Mouse (Mus musculus) MEL (cell line): Measurements from ENCODE around the gene Btbd16. TPM values are rescaled to one million over a fixed set of nuclear protein-coding genes. Genes with fewer than 3 reads are reported as not detected.

ENCODE experiments used
- DNase-seq: peaks from one replicate; pipeline ENCODE4 v3.0.0; 2011; ENCODE audit warnings: low read depth, low spot score
- H3K27ac ChIP-seq: 2 replicates; pipeline ENCODE4 v1.5.1; 2012; ENCODE audit warnings: low read depth, mild to moderate bottlenecking, control low read depth, low read length, moderate library complexity; ENCODE audit not compliant: control insufficient read depth
- H3K27me3 ChIP-seq, 2 experiments: fragments of 150-350 bp in 1 of 2; sonication (generic) in 1 of 2; 2 replicates each; pipeline ENCODE4 v1.6.1; 2012; ENCODE audit warnings: low read length in 2 of 2, mild to moderate bottlenecking in 2 of 2, improper control_type of control experiment in 1 of 2, moderate library complexity in 1 of 2; ENCODE audit not compliant: insufficient read depth in 2 of 2, control insufficient read depth in 1 of 2
- H3K36me3 ChIP-seq, 2 experiments: 2 replicates each; pipeline ENCODE4 v1.6.1; 2012 to 2014; ENCODE audit warnings: low read length in 2 of 2, improper control_type of control experiment in 1 of 2, inconsistent platforms in 1 of 2, mild to moderate bottlenecking in 1 of 2; ENCODE audit not compliant: insufficient read depth in 2 of 2, control insufficient read depth in 1 of 2
- H3K4me1 ChIP-seq, 2 experiments: fragments of 150-350 bp in 1 of 2; sonication (generic) in 1 of 2; 2 replicates each; pipeline ENCODE4 v1.6.1; 2012; ENCODE audit warnings: low read length in 2 of 2, improper control_type of control experiment in 1 of 2, mild to moderate bottlenecking in 1 of 2; ENCODE audit not compliant: insufficient read depth in 2 of 2, control insufficient read depth in 1 of 2
- H3K4me3 ChIP-seq, 2 experiments: fragments of 150-350 bp in 1 of 2; sonication (generic) in 1 of 2; 2 replicates each; pipeline ENCODE4 v1.5.1; 2012; ENCODE audit warnings: low read depth in 2 of 2, low read length in 2 of 2, mild to moderate bottlenecking in 2 of 2, moderate library complexity in 2 of 2, control low read depth in 1 of 2, improper control_type of control experiment in 1 of 2; ENCODE audit not compliant: control insufficient read depth in 1 of 2, insufficient read depth in 1 of 2
- H3K79me2 ChIP-seq: 2 replicates; pipeline ENCODE4 v1.6.1; 2012; ENCODE audit warnings: mild to moderate bottlenecking, low read length, moderate library complexity; ENCODE audit not compliant: control insufficient read depth, poor library complexity, insufficient read depth
- H3K9ac ChIP-seq: 2 replicates; pipeline ENCODE4 v1.6.1; 2012; ENCODE audit warnings: low read depth, mild to moderate bottlenecking, control low read depth, low read length, moderate library complexity; ENCODE audit not compliant: control insufficient read depth, poor library complexity, severe bottlenecking
- H3K9me3 ChIP-seq: fragments of 150-350 bp; sonication (generic); replicated peaks from 2 replicates; pipeline ENCODE4 v1.6.1; 2012; ENCODE audit warnings: mild to moderate bottlenecking, low read length, improper control_type of control experiment, moderate library complexity; ENCODE audit not compliant: insufficient read depth
- BHLHE40 ChIP-seq: IDR thresholded peaks from 2 replicates; pipeline ENCODE4 v1.6.1; 2012; ENCODE audit warnings: low read depth, mild to moderate bottlenecking, inconsistent platforms, low read length, improper control_type of control experiment, borderline replicate concordance
- CHD2 ChIP-seq: IDR thresholded peaks from 2 replicates; pipeline ENCODE4 v1.6.1; 2011; ENCODE audit warnings: low read length, improper control_type of control experiment
- E2F4 ChIP-seq: IDR thresholded peaks from 2 replicates; pipeline ENCODE4 v1.6.1; 2011; ENCODE audit warnings: low read depth, low read length, improper control_type of control experiment, borderline replicate concordance
- MAFK ChIP-seq: IDR thresholded peaks from 2 replicates; pipeline ENCODE4 v1.6.1; 2011; ENCODE audit warnings: low read depth, mild to moderate bottlenecking, low read length, improper control_type of control experiment, borderline replicate concordance
- MYB ChIP-seq: IDR thresholded peaks from 2 replicates; pipeline ENCODE4 v1.6.1; 2011; ENCODE audit warnings: mild to moderate bottlenecking, low read depth, low read length, improper control_type of control experiment
- MYC ChIP-seq: IDR thresholded peaks from 2 replicates; pipeline ENCODE4 v1.6.1; 2011; ENCODE audit warnings: low read depth, mild to moderate bottlenecking, low read length, improper control_type of control experiment, moderate library complexity
- POLR2A ChIP-seq, 2 experiments: IDR thresholded peaks; 2 replicates each; pipeline ENCODE4 v1.6.1; 2011 to 2012; ENCODE audit warnings: low read length in 2 of 2, mild to moderate bottlenecking in 2 of 2, control low read depth in 1 of 2, improper control_type of control experiment in 1 of 2, low read depth in 1 of 2, moderate library complexity in 1 of 2; ENCODE audit not compliant: control insufficient read depth in 1 of 2, insufficient read depth in 1 of 2, poor library complexity in 1 of 2
- POLR2AphosphoS5 ChIP-seq: IDR thresholded peaks from 2 replicates; pipeline ENCODE4 v1.6.1; 2012; ENCODE audit warnings: low read depth, borderline replicate concordance, mild to moderate bottlenecking, inconsistent platforms, low read length, moderate library complexity, mixed read lengths
- RAD21 ChIP-seq: IDR thresholded peaks from 2 replicates; pipeline ENCODE4 v1.6.1; 2011; ENCODE audit warnings: mild to moderate bottlenecking, low read depth, low read length, improper control_type of control experiment
- RCOR1 ChIP-seq: IDR thresholded peaks from 2 replicates; pipeline ENCODE4 v1.6.1; 2012; ENCODE audit warnings: low read depth, mild to moderate bottlenecking, inconsistent platforms, low read length, improper control_type of control experiment
- SIN3A ChIP-seq: IDR thresholded peaks from 2 replicates; pipeline ENCODE4 v1.6.1; 2012; ENCODE audit warnings: low read length, improper control_type of control experiment, inconsistent platforms
- SMC3 ChIP-seq: IDR thresholded peaks from 2 replicates; pipeline ENCODE4 v1.6.1; 2011; ENCODE audit warnings: low read depth, low read length, improper control_type of control experiment
- TAL1 ChIP-seq: IDR thresholded peaks from 2 replicates; pipeline ENCODE4 v1.6.1; 2012; ENCODE audit warnings: mild to moderate bottlenecking, inconsistent platforms, low read length, moderate library complexity, mixed read lengths
- TBP ChIP-seq: IDR thresholded peaks from 2 replicates; pipeline ENCODE4 v1.8.0; 2011; ENCODE audit warnings: low read depth, low read length, improper control_type of control experiment
- TCF12 ChIP-seq: IDR thresholded peaks from 2 replicates; pipeline ENCODE4 v1.6.1; 2014; ENCODE audit warnings: low read depth, mild to moderate bottlenecking, inconsistent platforms, low read length, improper control_type of control experiment, moderate library complexity
- UBTF ChIP-seq: IDR thresholded peaks from 2 replicates; pipeline ENCODE4 v1.6.1; 2012; ENCODE audit warnings: low read depth, mild to moderate bottlenecking, inconsistent platforms, low read length, improper control_type of control experiment, moderate library complexity, borderline replicate concordance; ENCODE audit not compliant: insufficient read depth
- USF2 ChIP-seq, 2 experiments: IDR thresholded peaks; 2 replicates each; pipeline ENCODE4 v1.6.1; 2011 to 2012; ENCODE audit warnings: improper control_type of control experiment in 2 of 2, low read length in 2 of 2, borderline replicate concordance in 1 of 2, inconsistent platforms in 1 of 2, low read depth in 1 of 2, mild to moderate bottlenecking in 1 of 2; ENCODE audit not compliant: insufficient read depth in 1 of 2
- ZC3H11A ChIP-seq: IDR thresholded peaks from 2 replicates; pipeline ENCODE4 v1.6.1; 2012; ENCODE audit warnings: low read depth, mild to moderate bottlenecking, inconsistent platforms, low read length, improper control_type of control experiment
- polyA plus RNA-seq, 2 experiments: library from polyadenylated mRNA; stranded (reverse) in 1 of 2; unstranded in 1 of 2; fragments of >175 nt in 1 of 2; fragments of >200 nt in 1 of 2; gene quantifications; 2 replicates each; pipeline versions ENCODE4 v1.2.1 to v1.2.4; 2012; ENCODE audit warnings: low replicate concordance in 2 of 2, low read depth in 1 of 2; ENCODE audit not compliant: insufficient read length in 2 of 2, insufficient read depth in 1 of 2, missing spikeins in 1 of 2
- total RNA-seq: library from RNA; depleted of rRNA; stranded (reverse); fragments of 300-350 nt; gene quantifications from 2 replicates; pipeline ENCODE4 v1.2.3, GENCODE M21; 2012

Btbd16 gene
- total and polyA plus RNA-seq, 3 experiments: 0.71 to 0.89 TPM; not detected in 1

- no peaks in the 10 kb centered on the region; a peak in 1 of 4 replicates for H3K27me3 ChIP-seq
- no peak overlapping the region for H3K9ac ChIP-seq
- no peaks in the 10 kb centered on the region for H3K79me2 ChIP-seq
- no peaks in the 10 kb centered on the region for H3K4me1 ChIP-seq
- H3K4me3 ChIP-seq: no peak overlapping the region
- TF ChIP-seq UBTF (no peak), POLR2A (IDR thresholded peaks at IDR 0.05; ENCODE audit: control insufficient read depth in 1 of 2, insufficient read depth in 1 of 2, low read depth in 1 of 2, low read length in 2 of 2, poor library complexity in 1 of 2) (no peak), POLR2AphosphoS5 (no peak), TAL1 (no peak), SMC3 (no peak), MYC (no peak), RAD21 (no peak), TCF12 (no peak)
- no peak for DNase-seq
- no peaks in the 10 kb centered on the region for H3K36me3 ChIP-seq
- H3K27ac ChIP-seq: no peak overlapping the region
- no peaks in the 10 kb centered on the region for H3K9me3 ChIP-seq
These were observed 65.7 kb downstream of the Btbd16 start for GRCm38 (mm10) chr7:130839380-130840100.

- Histone ChIP-seq H3K36me3 (no peaks in the 10 kb centered on the region), H3K27ac (no peak overlapping the region), H3K9me3 (no peaks in the 10 kb centered on the region), H3K4me1 (no peaks in the 10 kb centered on the region), H3K27me3 (no peaks in the 10 kb centered on the region), H3K4me3 (no peak overlapping the region), H3K79me2 (no peaks in the 10 kb centered on the region), H3K9ac (no peak overlapping the region)
- no peak for TF ChIP-seq MYB
- TF ChIP-seq ZC3H11A: no peak
- no peak for TF ChIP-seq SMC3
- TF ChIP-seq BHLHE40: no peak
- no peak for TF ChIP-seq E2F4
- no peak for TF ChIP-seq TAL1
- no peak for TF ChIP-seq USF2 (IDR thresholded peaks at IDR 0.05; ENCODE audit: borderline replicate concordance in 1 of 2, insufficient read depth in 1 of 2, low read depth in 1 of 2, low read length in 2 of 2)
- no peak for TF ChIP-seq MYC
- TF ChIP-seq SIN3A: no peak
- no peak for TF ChIP-seq CHD2
- TF ChIP-seq TBP: no peak
- no peak for TF ChIP-seq MAFK
- no peak for TF ChIP-seq RCOR1
- DNase-seq: no peak
These were observed 73.4 kb downstream of the Btbd16 start for GRCm38 (mm10) chr7:130847164-130847718.
